Mouse (Mus musculus) adrenal gland, adult 8-10 months (tissue): ENCODE measurements at regions not wholly inside any gene's neighbourhood (a gene's known extent, or its start where the extent isn't known, plus 50 kb on each side); places are given as distances from the start of the nearest gene placed in this dataset.

Experiments used
- DNase-seq: peaks from one replicate; pipeline ENCODE4 v3.0.0; 2022

DNA sequence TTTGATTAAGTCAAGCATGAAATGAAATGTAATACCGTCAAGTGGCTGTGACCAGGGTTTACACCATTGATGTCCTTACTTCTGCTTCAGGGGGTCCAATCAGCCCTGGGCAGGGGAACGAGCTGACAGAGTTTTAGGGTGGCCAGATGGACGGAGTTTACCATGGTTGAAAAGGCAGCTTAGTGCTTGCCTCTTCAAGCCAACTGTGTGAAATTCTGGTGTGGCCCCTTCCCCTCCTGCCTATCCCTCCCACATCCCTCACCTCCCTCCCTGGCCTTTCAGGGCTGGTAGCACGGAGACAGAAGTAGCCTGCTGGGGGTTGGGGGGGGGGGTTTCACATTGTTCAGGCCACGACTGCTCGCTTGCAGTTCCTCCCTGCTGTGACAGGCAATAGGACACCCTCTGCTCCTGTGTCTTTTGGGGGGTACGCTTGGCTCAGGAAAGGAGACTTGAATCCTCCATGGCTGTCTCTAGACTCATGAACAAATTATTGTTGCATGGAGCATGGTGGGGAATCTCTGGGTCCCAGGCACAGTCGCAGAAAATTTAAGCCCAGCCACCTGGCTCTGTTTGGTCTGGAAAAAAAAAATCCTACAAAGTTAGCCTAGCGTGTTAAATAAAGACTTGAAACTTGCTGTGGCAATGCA, 262.4 kb upstream of the Irx3 start:
- DNase-seq = no peak

DNA sequence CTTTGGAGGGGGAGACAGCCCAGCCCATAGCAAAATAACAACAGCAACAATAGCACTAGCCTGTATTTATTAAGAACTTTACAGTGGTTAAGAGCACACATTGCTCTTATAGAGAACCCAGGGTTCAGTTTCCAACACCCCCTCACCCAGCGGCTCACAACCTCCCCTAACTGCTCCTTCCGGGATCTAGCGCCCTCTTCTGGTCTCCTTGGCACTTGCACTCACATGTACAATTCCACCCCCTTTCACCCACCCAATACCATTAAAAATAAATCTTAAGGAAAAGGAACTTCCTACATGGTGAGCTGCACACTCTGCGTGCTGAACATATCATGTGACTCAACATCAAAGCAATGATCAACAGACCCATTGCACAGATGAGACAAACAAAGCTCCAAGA, 261.5 kb upstream of the Irx3 start:
- DNase-seq = no peak

DNA sequence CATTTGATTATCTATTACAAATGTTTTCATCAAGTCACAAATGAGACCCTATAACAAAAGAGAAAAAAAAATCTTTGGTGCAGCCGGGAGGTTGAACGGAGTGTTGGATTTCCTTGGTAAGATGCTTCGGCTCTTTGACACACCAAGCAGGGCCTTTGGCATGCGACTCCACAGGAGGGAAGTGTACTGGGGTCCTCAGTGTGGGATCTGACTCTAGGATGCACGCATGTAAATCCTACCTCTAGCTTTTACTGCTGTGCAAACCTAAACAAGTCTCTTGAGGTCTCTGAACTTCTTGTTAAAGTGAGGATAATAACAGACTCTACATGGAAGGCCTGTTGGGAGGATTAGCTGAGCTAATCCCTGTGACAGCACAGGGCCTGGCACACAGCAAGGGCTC, 257.6 kb upstream of the Irx3 start:
- no peak for DNase-seq

DNA sequence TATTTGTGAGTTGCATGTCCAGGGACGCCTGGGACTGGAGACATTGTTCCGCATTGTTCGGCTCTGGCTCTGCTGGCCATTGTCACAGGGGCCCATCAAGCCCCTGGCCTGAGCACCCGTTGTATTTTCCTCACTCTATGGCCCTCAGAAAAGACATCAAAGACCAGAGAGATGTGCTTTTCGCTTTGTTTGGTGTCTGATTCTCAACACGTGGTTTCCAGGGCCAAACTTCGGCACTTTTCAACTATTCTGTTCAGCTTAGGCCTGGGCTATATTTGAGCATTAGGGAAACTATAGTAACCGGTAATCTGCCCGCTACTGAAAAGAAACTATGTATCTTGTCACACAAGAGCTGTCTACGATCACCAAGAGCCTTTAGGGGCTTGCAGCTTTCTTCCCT, 257.1 kb upstream of the Irx3 start:
- DNase-seq = no peak

DNA sequence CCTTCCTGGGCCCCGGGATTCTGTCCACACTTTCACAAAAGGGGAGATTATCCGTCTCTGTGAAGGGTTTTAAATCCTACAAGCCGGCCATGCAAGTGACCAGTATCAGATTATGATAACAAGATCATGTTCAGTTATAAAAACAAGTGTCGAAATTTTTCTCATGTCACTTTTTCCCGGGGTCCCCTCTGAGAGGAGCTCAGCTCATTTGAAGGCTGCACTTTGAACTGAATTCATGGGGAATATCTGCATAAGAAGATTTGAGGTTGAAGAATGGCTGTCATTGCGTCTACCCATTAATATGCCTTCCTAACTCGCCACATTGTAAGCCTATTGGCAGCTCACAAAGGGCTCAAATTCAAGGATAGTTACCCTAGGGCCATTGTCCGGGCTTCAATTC, 256.0 kb upstream of the Irx3 start:
- DNase-seq = no peak

DNA sequence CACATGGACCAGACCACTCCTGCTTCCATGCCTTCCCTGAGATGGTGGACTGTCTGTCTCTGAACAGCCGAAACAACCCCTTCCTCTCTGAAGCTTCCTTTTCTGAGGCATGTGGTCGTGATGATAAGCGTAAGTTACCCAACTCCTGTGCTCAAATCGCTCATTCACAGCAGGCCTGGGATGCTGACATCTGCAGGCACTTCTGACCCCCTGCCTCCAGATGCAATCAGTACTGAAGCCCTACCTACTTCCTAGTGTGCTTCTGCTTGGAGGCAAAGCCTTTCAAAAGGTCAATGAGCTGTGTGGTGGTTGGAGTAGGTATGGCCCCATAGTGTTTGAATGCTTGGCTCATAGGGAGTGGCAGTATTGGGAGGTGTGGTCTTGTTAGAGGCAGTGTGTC, 253.7 kb upstream of the Irx3 start:
- no peak for DNase-seq

DNA sequence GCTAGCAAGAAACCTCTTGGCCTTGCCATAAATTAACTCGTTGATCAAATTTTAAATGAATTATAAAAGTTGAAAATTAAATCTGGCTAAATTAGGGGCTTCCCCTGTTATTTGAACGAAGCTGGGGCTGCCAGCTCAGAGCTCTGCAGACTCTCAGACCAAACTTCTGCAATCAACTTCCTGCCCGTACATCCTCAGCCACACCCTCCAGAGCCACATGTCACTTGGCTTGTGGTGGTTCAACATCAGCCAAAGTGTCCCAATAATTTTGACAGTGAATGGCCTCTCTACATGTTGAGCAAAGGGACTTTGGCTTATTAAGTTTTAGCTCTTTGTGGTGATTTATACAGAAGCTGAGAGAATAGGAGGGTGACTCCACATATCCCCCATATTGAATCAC, 242.8 kb upstream of the Irx3 start:
- no peak for DNase-seq

DNA sequence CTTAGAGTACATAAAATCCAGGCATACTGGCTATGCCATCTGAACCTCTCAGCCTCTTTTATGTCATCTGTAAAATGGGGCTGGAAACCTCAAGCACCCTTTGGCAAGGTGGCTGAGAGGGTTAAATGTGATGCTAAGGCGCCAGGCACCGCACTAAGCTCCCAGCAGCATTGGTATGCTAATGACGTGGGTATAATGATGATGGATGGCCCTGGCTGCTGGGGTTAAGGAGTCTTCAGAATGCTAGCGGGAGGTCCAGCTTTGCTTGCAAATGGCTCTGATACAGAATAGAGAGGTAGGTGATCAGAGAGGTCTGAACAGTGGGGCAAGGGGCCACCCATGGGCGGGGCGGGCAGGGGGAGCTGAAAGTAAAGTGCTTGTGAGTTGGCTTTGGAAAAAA, 241.1 kb upstream of the Irx3 start:
- DNase-seq = no peak

DNA sequence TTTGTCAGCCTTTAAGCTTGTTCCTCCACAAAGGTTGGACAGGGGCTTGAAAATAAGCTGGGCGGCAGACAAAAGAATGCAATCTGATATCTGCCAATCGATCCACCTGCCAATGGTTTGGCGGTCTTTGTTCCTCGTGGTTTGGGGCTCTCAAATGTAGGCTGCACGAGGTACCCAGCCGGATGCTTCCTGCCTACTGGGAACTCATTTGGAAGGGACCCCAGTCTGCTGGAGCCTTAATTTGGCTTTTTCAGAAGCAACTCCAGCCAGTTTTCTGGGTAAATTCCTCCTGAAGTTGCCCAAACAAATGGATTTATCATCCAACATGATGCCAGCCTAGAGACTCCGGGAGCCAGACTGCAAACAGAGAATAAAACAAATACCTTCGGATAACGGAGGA, 228.1 kb upstream of the Irx3 start:
- no peak for DNase-seq

DNA sequence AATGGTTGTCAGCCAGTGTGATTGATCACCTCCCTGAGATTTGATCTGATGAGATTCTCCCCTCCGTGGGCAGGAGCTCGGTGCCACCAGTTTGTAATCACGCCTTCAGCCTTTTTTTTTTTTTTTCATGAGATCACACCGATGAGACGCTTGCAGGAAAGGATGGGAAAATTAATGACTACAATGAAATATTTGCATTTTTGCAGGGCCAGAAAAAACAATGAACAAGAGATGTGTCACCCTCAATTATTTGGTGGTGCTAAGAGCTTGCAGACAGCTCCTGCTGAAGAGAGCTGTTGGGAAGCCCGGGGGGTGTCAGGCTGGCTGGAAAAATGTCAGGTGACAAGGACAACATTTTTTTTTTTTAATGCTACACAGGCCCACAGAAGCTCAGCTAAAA, 227.6 kb upstream of the Irx3 start:
- DNase-seq = no peak

DNA sequence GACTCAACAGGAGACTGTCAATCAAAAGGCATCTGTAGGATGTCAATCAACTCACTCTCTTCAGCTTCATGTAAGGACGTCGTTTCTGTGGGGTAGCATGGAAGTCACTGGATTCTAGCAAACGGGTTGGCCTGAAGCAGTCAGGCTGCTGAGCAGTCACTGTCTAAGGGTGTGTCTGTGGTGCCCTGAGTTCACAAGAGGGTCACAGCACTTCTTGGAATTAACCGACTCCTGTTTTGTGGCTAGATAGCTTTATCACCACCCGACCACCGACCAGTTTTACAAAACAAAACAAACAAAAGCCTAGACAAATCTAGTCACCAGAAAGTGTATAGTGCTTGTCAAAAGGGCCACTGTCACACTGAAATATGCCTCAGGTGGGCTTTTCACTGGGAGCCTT, 226.4 kb upstream of the Irx3 start:
- DNase-seq = no peak

DNA sequence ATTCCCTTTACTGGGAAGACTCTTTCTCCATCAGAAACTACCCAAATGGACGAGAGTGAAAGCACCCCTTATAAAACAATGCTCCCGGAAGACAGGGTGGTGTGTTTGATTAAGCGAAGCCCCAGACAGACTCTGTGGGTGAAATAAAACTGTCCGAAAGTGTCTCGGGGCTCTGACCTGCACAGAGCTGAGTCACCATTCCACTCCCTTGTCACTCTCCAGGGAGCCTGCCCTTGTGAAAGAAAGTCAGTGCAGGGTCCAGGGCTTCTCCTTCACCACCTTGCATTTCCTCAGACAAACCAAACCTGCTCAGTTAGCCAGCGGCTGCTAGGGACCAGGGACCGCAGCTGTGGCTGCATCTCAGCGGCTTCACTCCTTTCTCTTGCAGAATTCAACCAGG, 222.3 kb upstream of the Irx3 start:
- no peak for DNase-seq

DNA sequence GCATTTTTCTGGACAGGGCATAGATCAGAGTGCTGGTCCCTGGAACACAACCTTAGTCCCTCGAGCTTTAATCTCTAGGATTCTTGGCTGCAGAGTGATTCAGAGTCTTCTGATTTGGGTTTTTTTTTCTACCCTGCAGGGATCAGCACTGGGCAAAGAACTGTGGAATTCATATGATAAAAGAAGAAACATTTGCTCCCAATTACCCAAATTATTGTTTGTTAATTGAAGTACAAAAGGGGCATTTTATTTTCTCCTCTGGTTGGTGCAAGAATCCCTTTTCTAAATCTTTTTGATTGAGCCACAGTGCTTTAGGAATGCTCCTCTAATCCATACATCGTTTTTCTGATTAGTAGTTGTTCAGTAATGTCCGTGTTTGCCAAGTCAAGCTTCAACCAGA, 219.7 kb upstream of the Irx3 start:
- DNase-seq = no peak

DNA sequence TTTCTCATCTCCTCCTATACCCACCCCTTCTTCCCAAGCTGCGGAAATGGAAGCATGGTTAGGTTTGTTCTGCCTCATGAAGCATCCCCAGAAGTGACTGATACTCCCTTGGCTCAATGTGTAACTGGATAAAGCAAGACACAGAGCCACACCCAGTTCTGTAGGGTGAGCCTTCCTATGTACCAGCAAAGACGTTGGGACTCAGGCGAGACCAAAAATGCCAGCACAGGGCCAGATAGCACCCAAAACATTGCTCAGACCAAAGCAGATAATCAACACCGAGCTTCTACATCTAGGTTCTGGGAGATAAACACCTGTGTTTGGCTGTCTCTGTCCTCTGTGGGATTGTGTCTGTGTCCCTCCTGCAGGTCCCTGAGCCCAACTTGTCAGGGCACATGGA, 212.8 kb upstream of the Irx3 start:
- DNase-seq = no peak

DNA sequence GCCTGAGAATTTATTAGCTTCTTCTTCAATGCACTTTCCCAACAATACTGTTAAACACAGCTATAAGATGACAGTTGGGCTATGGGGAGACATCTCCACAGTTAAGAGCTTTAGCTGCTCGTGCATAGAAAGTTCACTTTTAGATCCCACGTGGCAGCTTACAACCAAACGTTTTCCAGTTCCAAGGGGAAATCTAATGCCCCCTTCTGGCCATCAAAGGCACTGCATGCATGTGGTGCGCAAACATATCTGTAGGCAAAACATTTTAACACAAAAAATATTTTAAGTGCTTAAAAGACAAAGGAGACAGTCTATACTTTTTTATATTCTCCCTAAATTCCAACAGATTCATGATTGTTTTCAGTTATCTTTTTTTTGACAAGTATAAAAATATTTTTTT, 211.3 kb upstream of the Irx3 start:
- no peak for DNase-seq

DNA sequence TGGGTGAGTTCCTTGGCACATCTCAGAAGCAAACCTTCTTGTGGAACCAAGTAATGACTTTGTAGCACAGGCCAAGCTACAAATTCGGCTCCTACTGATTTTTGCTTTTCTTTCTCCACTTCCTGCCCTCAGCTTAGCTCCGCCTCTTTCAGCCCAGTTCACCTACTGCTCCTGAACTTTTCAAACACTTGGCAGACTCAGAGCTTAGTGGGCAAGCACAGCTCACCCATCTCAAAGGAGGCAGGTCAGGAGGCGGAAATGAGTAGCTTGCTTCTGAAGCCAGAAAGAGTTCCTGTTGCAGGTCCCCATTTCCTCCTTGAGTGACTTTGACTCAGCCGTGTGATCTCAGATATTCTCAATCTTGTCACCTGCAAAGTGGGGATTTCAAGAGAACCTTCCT, 208.5 kb upstream of the Irx3 start:
- peak; percentile 12 for DNase-seq

DNA sequence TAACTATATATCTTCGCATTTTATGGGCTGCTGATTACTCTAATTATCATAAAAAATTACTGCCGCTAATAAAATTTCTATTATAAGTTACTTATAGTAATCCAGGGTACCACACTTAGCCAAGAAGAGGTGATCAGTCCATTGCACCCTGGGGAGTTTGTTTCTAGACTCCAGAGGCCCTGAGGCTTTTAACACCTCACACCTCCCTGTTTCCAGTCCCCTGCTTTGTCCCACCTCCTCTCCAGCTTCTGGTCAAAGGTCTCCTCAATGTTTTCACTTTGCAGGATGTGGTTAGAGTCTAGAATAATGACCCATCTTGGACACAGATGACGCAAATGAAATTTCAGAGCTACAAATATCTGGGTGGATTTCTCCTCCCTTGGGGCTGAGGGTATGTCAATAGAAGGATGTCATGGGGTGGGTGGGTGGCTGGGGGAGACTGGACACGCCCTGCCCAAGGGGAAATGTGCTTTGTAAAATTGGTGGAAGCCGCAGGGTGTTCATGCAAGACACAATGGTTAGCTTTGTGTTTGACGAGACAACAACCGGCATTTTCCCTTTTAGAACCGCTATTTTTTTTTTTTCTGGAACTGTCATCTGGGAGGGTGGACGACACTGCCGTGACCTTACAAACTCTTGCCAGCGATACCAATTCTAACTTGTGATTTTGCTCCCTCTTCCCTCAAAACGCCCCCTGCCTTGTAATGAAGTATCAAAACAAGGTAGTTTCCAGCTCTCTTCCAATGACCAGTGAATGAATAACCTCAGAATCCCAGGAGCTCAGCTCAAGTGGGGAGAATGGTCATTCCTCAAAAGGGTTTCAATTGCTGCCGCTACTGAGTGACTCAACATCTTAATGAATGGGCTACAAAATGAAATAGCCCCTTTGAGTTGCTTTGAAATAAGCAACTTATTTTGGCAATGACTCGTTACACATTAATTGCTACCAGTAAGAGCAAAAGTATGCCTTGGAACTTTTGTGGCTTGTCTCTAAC, 207.0 kb upstream of the Irx3 start:
- DNase-seq = peak; percentile 12

DNA sequence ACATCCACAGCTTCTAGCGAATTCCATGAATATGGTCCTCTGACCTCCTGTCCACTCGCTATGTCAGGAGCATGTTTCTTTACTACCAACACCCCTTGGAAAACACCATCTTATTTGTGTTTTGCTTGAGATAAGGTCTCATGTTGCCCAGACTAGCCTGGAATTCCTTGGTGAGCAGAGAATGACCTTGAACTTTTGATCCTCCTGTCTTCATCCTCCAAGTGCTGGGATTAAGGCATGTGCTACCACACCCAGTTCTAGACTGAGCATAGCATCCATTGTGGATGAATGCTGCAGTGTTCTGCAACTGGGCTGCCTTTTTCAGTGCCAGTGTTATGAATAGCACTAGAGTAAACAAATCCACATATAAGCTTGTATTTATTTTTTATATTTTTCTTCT, 203.2 kb upstream of the Irx3 start:
- DNase-seq = no peak

DNA sequence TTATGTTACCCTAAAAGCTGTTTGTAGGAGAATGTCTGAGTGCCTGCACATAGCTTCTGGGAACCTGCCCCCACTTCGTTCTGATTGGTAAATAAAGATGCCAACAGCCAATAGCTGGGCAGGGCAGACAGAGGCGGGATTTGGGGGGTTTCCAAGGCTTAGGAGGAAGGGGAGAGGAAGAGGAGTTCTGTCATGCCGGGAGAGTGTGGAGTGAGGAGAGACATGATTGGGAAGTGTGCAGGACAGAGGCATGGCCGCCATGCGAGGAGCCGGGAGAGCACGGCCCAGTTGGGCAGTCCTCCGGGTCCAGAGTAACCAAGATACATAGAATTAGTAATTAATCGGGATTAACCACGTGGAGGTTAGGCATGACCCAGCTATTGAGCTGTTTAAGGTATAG, 202.7 kb upstream of the Irx3 start:
- no peak for DNase-seq

DNA sequence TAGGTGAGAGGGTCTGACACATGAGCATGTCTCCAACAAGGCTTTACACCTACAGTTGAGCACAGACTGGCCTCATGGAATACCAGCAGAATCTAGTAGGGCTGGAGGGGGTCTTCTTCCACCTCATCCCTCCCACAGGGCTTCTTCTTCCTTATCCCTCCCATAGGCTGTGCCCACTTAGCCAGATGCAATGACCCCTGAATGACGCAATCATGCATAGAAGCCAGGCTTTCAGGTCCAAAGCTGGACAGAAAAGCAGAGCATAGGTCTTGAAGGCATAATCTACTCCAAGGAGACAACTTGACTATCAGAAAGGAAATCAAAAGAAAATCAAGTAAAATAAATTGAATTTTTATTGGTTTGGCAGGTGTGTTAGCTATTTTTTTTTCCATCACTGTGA, 198.5 kb upstream of the Irx3 start:
- no peak for DNase-seq

DNA sequence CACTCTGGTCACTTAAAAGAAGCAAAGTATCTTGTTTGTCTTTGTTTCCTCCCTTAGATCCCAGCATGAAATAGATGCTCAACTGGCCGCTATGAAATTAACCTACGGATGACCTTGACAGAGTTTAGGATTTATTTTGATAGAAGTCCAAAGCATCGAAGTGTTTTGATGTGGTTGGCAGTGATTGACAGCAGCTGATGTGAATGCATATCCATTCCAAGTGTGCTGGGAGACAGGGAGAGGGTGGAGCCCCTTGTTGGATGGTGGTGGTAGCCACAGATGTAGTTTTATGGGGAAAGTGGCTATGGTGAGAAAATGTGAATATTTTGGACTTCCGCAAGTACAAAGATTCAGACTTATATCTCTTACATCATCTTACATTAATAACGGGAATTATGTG, 197.8 kb upstream of the Irx3 start:
- no peak for DNase-seq

DNA sequence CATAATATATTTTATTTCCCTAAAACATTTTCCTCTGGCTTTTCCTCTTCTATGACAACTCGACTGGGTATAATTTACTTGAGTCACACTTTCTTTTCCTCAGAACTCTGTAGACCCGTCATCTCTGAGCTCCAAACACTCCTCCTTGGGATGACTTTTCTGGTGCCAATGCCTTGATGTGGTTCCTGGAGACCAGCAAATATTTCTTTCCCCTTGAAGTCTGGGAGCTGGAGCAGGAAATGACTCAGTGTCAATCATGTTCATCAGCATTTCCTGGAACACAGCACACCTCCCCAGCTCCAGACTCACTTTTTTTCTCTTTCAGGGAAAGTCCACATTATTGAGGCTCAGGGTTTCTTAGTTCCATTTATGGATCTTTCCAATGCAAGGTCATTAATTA, 197.3 kb upstream of the Irx3 start:
- no peak for DNase-seq

DNA sequence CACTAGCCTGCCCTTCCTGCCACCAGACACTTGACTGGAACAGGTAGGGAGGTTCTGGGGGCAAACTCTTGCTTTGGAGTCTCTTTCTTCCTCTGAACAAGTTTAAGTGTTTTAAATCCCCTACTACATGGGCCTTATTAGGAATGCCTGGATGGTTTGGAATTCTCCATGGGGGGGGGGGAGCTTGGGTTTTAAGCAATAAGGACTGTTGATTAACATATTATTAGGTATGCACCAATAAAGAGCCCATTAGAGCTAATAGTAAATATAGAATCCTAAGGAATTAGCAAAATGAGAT, 196.0 kb upstream of the Irx3 start:
- no peak for DNase-seq
